Mouse (Mus musculus) CH12.LX (cell line): Measurements from ENCODE around the gene Chit1. TPM values are rescaled to one million over a fixed set of nuclear protein-coding genes. Genes with fewer than 3 reads are reported as not detected.

Source experiments
- DNase-seq: peaks from one replicate; pipeline ENCODE4 v3.0.0-alpha.2; 2013; ENCODE audit errors: extremely low read depth
- H3K27ac ChIP-seq: 2 replicates; pipeline ENCODE4 v1.5.1; 2012; ENCODE audit warnings: low read depth, mild to moderate bottlenecking, control low read depth, moderate library complexity; ENCODE audit not compliant: insufficient read depth
- H3K27me3 ChIP-seq: replicated peaks from 2 replicates; pipeline ENCODE3; 2012; ENCODE audit warnings: inconsistent platforms
- H3K36me3 ChIP-seq, 2 experiments: replicated peaks in 1 of 2; 2 replicates each; pipeline versions ENCODE3 to v1.6.1; 2012; ENCODE audit warnings: inconsistent platforms in 1 of 2, low read length in 1 of 2, mild to moderate bottlenecking in 1 of 2, mixed read lengths in 1 of 2, moderate library complexity in 1 of 2; ENCODE audit not compliant: control insufficient read depth in 1 of 2, insufficient read depth in 1 of 2
- H3K4me1 ChIP-seq, 2 experiments: 2 replicates each; pipeline ENCODE4 v1.6.1; 2012; ENCODE audit warnings: inconsistent platforms in 1 of 2, moderate library complexity in 1 of 2; ENCODE audit not compliant: insufficient read depth in 2 of 2, control insufficient read depth in 1 of 2
- H3K4me2 ChIP-seq: 2 replicates; pipeline ENCODE4 v1.6.1; 2012; ENCODE audit warnings: low read depth, mild to moderate bottlenecking, control low read depth; ENCODE audit not compliant: poor library complexity, insufficient read depth, severe bottlenecking
- H3K4me3 ChIP-seq, 3 experiments: fragments of 150-350 bp in 1 of 3; sonication (generic) in 1 of 3; replicated peaks in 1 of 3; 2 replicates each; pipeline versions ENCODE3 to v1.5.1; 2011 to 2012; ENCODE audit warnings: low read depth in 2 of 3, low read length in 2 of 3, mild to moderate bottlenecking in 2 of 3, moderate library complexity in 2 of 3, control low read depth in 1 of 3, improper control_type of control experiment in 1 of 3, inconsistent platforms in 1 of 3, mixed read lengths in 1 of 3; ENCODE audit not compliant: poor library complexity in 1 of 3
- H3K79me2 ChIP-seq: replicated peaks from 2 replicates; pipeline ENCODE4 v1.6.1; 2012; ENCODE audit warnings: mild to moderate bottlenecking, moderate library complexity; ENCODE audit not compliant: control insufficient read depth, poor library complexity, insufficient read depth, severe bottlenecking; ENCODE audit errors: extremely low read depth
- H3K9ac ChIP-seq: 2 replicates; pipeline ENCODE4 v1.6.1; 2012; ENCODE audit warnings: low read depth, mild to moderate bottlenecking, control low read depth, moderate library complexity; ENCODE audit not compliant: insufficient read depth
- H3K9me3 ChIP-seq: replicated peaks from 2 replicates; pipeline ENCODE3; 2012; ENCODE audit warnings: low read length, inconsistent platforms, mixed read lengths
- CHD2 ChIP-seq: IDR thresholded peaks from 2 replicates; pipeline ENCODE4 v1.6.1; 2011; ENCODE audit warnings: low read length, improper control_type of control experiment
- CTCF ChIP-seq, 2 experiments: IDR thresholded peaks in 1 of 2; conservative IDR thresholded peaks in 1 of 2; 2 replicates each; pipeline ENCODE4 v1.5.1; 2011 to 2012; ENCODE audit warnings: low read depth in 2 of 2, low read length in 2 of 2, improper control_type of control experiment in 1 of 2, inconsistent platforms in 1 of 2, mild to moderate bottlenecking in 1 of 2, moderate library complexity in 1 of 2
- E2F4 ChIP-seq: IDR thresholded peaks from 2 replicates; pipeline ENCODE4 v1.6.1; 2011; ENCODE audit warnings: low read depth, low read length, improper control_type of control experiment; ENCODE audit not compliant: insufficient replicate concordance
- GABPA ChIP-seq: IDR thresholded peaks from 2 replicates; pipeline ENCODE4 v1.6.1; 2012; ENCODE audit warnings: low read depth, low read length, improper control_type of control experiment, inconsistent platforms; ENCODE audit not compliant: insufficient replicate concordance
- IRF4 ChIP-seq: IDR thresholded peaks from 2 replicates; pipeline ENCODE4 v1.6.1; 2014; ENCODE audit warnings: low read depth, mild to moderate bottlenecking, inconsistent platforms, low read length, improper control_type of control experiment
- JUND ChIP-seq: conservative IDR thresholded peaks from 2 replicates; pipeline ENCODE4 v1.6.1; 2011; ENCODE audit warnings: low read depth, low read length, improper control_type of control experiment
- MAFK ChIP-seq: IDR thresholded peaks from 2 replicates; pipeline ENCODE4 v1.6.1; 2011; ENCODE audit warnings: low read length, improper control_type of control experiment; ENCODE audit not compliant: insufficient replicate concordance
- MEF2A ChIP-seq: IDR thresholded peaks from 2 replicates; pipeline ENCODE4 v1.6.1; 2014; ENCODE audit warnings: low read depth, mild to moderate bottlenecking, inconsistent platforms, low read length, improper control_type of control experiment, borderline replicate concordance
- NELFE ChIP-seq: IDR thresholded peaks from 2 replicates; pipeline ENCODE4 v1.6.1; 2011; ENCODE audit warnings: low read depth, low read length, improper control_type of control experiment
- NRF1 ChIP-seq: IDR thresholded peaks from 2 replicates; pipeline ENCODE4 v1.6.1; 2014; ENCODE audit warnings: low read depth, mild to moderate bottlenecking, inconsistent platforms, low read length, improper control_type of control experiment, moderate library complexity
- PAX5 ChIP-seq: IDR thresholded peaks from 2 replicates; pipeline ENCODE4 v1.6.1; 2012; ENCODE audit warnings: low read length, inconsistent platforms, mixed read lengths
- POLR2A ChIP-seq: IDR thresholded peaks from 2 replicates; pipeline ENCODE4 v1.6.1; 2011; ENCODE audit warnings: low read depth, mild to moderate bottlenecking, improper control_type of control experiment, low read length
- RAD21 ChIP-seq: IDR thresholded peaks from 2 replicates; pipeline ENCODE4 v1.6.1; 2011; ENCODE audit warnings: low read depth, mild to moderate bottlenecking, low read length, improper control_type of control experiment, moderate library complexity
- SIN3A ChIP-seq: IDR thresholded peaks from 2 replicates; pipeline ENCODE4 v1.6.1; 2012; ENCODE audit warnings: low read length, improper control_type of control experiment, inconsistent platforms
- SMC3 ChIP-seq: IDR thresholded peaks from 2 replicates; pipeline ENCODE4 v1.6.1; 2011; ENCODE audit warnings: low read depth, low read length, improper control_type of control experiment
- USF1 ChIP-seq: IDR thresholded peaks from 2 replicates; pipeline ENCODE4 v1.6.1; 2014; ENCODE audit warnings: low read depth, mild to moderate bottlenecking, inconsistent platforms, low read length, improper control_type of control experiment
- USF2 ChIP-seq: conservative IDR thresholded peaks from 2 replicates; pipeline ENCODE4 v1.6.1; 2011; ENCODE audit warnings: low read depth, low read length, improper control_type of control experiment
- ZC3H11A ChIP-seq: IDR thresholded peaks from 2 replicates; pipeline ENCODE4 v1.6.1; 2012; ENCODE audit warnings: low read depth, mild to moderate bottlenecking, inconsistent platforms, low read length, improper control_type of control experiment
- ZMIZ1 ChIP-seq: IDR thresholded peaks from 2 replicates; pipeline ENCODE4 v1.6.1; 2012; ENCODE audit warnings: low read depth, mild to moderate bottlenecking, inconsistent platforms, low read length, improper control_type of control experiment
- ZNF384 ChIP-seq: IDR thresholded peaks from 2 replicates; pipeline ENCODE4 v1.6.1; 2012; ENCODE audit warnings: low read depth, low read length, improper control_type of control experiment, inconsistent platforms
- dilution Hi-C: fragments of 300-500 bp; cut with MboI; formaldehyde crosslinking; loops from 2 replicates; pipeline ENCODE4 v1.14.3; 2020; ENCODE audit warnings: low sequenced_read_pairs; ENCODE audit not compliant: extremely low pct_unique_long_range_greater_than_20kb, extremely low pct_ligation_motif_present
- in situ Hi-C: fragments of 300-500 bp; cut with MboI; formaldehyde crosslinking; loops from 3 replicates; pipeline ENCODE4 v1.14.3; 2019; ENCODE audit warnings: low sequenced_read_pairs, low pct_ligation_motif_present, low pct_unique_long_range_greater_than_20kb, mixed read lengths
- polyA plus RNA-seq: library from polyadenylated mRNA; unstranded; fragments of >175 nt; gene quantifications from 2 replicates; pipeline ENCODE4 v1.2.1, GENCODE M21; 2012; ENCODE audit warnings: low read depth; ENCODE audit not compliant: insufficient read length
- total RNA-seq, 2 experiments: library from RNA; depleted of rRNA; stranded (reverse); fragments of 300-350 nt in 1 of 2; fragments of >200 nt in 1 of 2; gene quantifications; 2 replicates each; pipeline ENCODE4 v1.2.3; 2012 to 2014

Chit1 gene
- total and polyA plus RNA-seq, 3 experiments = 0.25 to 0.47 (median 0.36) TPM

DNA sequence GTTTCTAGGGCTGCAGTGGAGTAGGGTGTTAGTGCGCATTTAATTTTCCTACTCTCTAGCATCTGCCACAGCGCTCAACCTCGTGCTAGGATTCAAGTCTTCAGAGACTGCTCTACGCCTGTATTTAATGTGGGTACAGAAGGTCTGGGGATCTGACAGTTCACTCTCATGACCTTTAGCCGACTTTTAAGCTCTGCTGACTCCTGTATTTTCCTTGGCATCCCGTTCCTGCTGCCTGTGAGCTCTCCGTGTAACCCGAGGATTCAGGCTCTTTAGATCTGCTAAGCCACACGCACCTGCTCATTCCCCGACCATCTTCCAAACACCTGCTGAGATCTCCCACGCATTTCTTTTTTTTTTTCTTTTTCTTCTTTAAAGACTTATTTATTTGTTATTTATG, 22.3 kb downstream of the Chit1 start:
- in situ Hi-C loops (no loop called here), dilution Hi-C loops (no loop called here)
- no peak for TF ChIP-seq RAD21
- TF ChIP-seq NELFE = no peak
- TF ChIP-seq MAFK = no peak
- no peak for TF ChIP-seq USF1
- TF ChIP-seq SIN3A = no peak
- no peak for TF ChIP-seq JUND
- no peak for TF ChIP-seq USF2
- no peak for TF ChIP-seq ZMIZ1
- no peak for TF ChIP-seq ZNF384
- TF ChIP-seq CHD2 = no peak
- TF ChIP-seq E2F4 = no peak
- TF ChIP-seq POLR2A = no peak
- no peak for TF ChIP-seq PAX5
- TF ChIP-seq ZC3H11A = no peak
- TF ChIP-seq IRF4 = no peak
- no peak for TF ChIP-seq SMC3
- TF ChIP-seq CTCF (conservative IDR thresholded peaks at IDR 0.05 in 1 of 2, IDR thresholded peaks at IDR 0.05 in 1 of 2; ENCODE audit: low read depth in 2 of 2, low read length in 2 of 2) = no peak
- H3K9ac ChIP-seq = no peak overlapping the region
- no peaks in the 10 kb centered on the region for H3K79me2 ChIP-seq
- H3K4me3 ChIP-seq = no peak overlapping the region
- DNase-seq = no peak
- peaks cover 0 to 2% of the 10 kb centered on the region in 2 experiments; a peak in 1 of 4 replicates for H3K4me1 ChIP-seq
- H3K27ac ChIP-seq = no peak overlapping the region
- H3K9me3 ChIP-seq = peaks cover 4% of the 10 kb centered on the region
- H3K36me3 ChIP-seq = no peaks in the 10 kb centered on the region
- H3K4me2 ChIP-seq = no peak overlapping the region
- H3K27me3 ChIP-seq = peaks cover 33% of the 10 kb centered on the region

DNA sequence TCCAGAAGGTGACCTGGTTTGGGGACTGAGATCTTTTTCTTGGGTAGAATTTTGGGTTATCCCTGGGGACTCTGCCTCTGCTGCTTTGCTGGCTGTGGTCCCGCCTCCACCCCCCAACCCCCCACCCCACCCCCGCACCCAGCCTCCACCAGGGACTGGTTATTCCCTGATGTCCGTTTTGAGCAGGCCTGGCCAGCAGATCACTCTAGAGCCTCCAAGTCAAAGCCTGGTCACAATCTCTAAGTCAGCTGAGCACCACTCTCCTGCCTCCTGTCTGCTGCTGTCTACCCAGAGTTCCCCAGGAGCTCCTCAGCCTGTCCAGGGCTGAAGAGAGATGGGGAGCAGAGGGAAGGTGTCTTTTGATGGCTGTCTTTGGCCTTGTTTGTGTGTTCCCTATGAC, 25.3 kb downstream of the Chit1 start:
- H3K4me1 ChIP-seq = peaks cover 0 to 2% of the 10 kb centered on the region in 2 experiments; a peak in 1 of 4 replicates
- H3K27ac ChIP-seq = no peak overlapping the region
- H3K4me2 ChIP-seq = no peak overlapping the region
- no peaks in the 10 kb centered on the region for H3K9me3 ChIP-seq
- H3K9ac ChIP-seq = no peak overlapping the region
- in situ Hi-C loops (no loop called here), dilution Hi-C loops (no loop called here)
- no peak for TF ChIP-seq NRF1
- TF ChIP-seq GABPA = no peak
- TF ChIP-seq MEF2A = no peak
- peaks cover 26% of the 10 kb centered on the region for H3K27me3 ChIP-seq
- DNase-seq = no peak
- no peaks in the 10 kb centered on the region for H3K79me2 ChIP-seq
- no peak overlapping the region for H3K4me3 ChIP-seq
- no peaks in the 10 kb centered on the region for H3K36me3 ChIP-seq
